Mouse (Mus musculus) heart, embryonic 11.5 days (tissue): ENCODE data around the gene Ttc7b. TPM values are rescaled to one million over a fixed set of nuclear protein-coding genes. Genes with fewer than 3 reads are reported as not detected.
A peak's percentile ranks its signal among the peaks of the same experiment; 100 is the strongest.

Experiments
- ATAC-seq: fragments of 200-750 bp; cut with Nextera tagmentation; replicated peaks from 2 replicates; pipeline ENCODE4 v1.8.0; 2017; ENCODE audit warnings: moderate library complexity; ENCODE audit not compliant: insufficient number of reproducible peaks, low FRiP score, low TSS enrichment
- H3K27ac ChIP-seq: fragments of 300-500 bp; sonication (generic); 2 replicates; pipeline ENCODE4 v1.5.1; 2014; ENCODE audit warnings: mild to moderate bottlenecking, low read depth, low read length
- H3K27me3 ChIP-seq: fragments of 300-500 bp; sonication (generic); 2 replicates; pipeline ENCODE4 v1.6.1; 2014; ENCODE audit warnings: mild to moderate bottlenecking, low read length, mixed read lengths; ENCODE audit not compliant: control insufficient read depth, insufficient read depth
- H3K36me3 ChIP-seq: fragments of 300-500 bp; sonication (generic); 2 replicates; pipeline ENCODE4 v1.6.1; 2014; ENCODE audit warnings: mild to moderate bottlenecking, low read length, moderate library complexity, mixed read lengths; ENCODE audit not compliant: control insufficient read depth, insufficient read depth
- H3K4me1 ChIP-seq: fragments of 300-500 bp; sonication (generic); 2 replicates; pipeline ENCODE4 v1.6.1; 2014; ENCODE audit warnings: low read length; ENCODE audit not compliant: control insufficient read depth, insufficient read depth
- H3K4me2 ChIP-seq: fragments of 300-500 bp; sonication (generic); 2 replicates; pipeline ENCODE4 v1.6.1; 2014; ENCODE audit warnings: mild to moderate bottlenecking, moderate library complexity
- H3K4me3 ChIP-seq: fragments of 300-500 bp; sonication (generic); 2 replicates; pipeline ENCODE4 v1.5.1; 2014; ENCODE audit warnings: low read depth, low read length
- H3K9ac ChIP-seq: fragments of 300-500 bp; sonication (generic); 2 replicates; pipeline ENCODE4 v1.6.1; 2014; ENCODE audit warnings: mild to moderate bottlenecking, low read depth, low read length, moderate library complexity
- H3K9me3 ChIP-seq: fragments of 300-500 bp; sonication (generic); replicated peaks from 2 replicates; pipeline ENCODE4 v1.6.1; 2016; ENCODE audit warnings: low read length; ENCODE audit not compliant: control insufficient read depth
- WGBS: fragments of 180-500 bp; shearing (Covaris S2); extraction: QIAGEN DNeasy Blood & Tissue Kit; methylation state at CpG from one replicate; pipeline ENCODE4 v1.1.7; 2014; ENCODE audit not compliant: insufficient replicate concordance; 5-methylcytosine and 5-hydroxymethylcytosine counted together
- polyA plus RNA-seq: library from polyadenylated mRNA; unstranded; fragments of >200 nt; fragmentation: Nextera tagmentation; extraction: Ambion mirVana; gene quantifications from 2 replicates; pipeline ENCODE4 v1.2.1, GENCODE M21; 2014

Gene Ttc7b
- polyA plus RNA-seq, 1 experiment from 2014 or later, result 11.4 TPM

GRCm38 (mm10) chr12:100325618-100326017 is 195.0 kb downstream of the Ttc7b start:
- ATAC-seq, result no peak
- no peaks in the 10 kb centered on the region for H3K9me3 ChIP-seq
- no peaks in the 10 kb centered on the region for H3K27me3 ChIP-seq
- H3K9ac ChIP-seq, result no peak overlapping the region
- H3K4me3 ChIP-seq, result no peak overlapping the region
- H3K4me2 ChIP-seq, result no peak overlapping the region
- WGBS, result 90% methylated on average over 4 of the region's 4 CpGs
- H3K4me1 ChIP-seq, result no peaks in the 10 kb centered on the region
- H3K27ac ChIP-seq, result no peak overlapping the region
- H3K36me3 ChIP-seq, result peaks cover 3% of the 10 kb centered on the region; the same call in 1 of the 2 replicates

- Histone ChIP-seq H3K4me2 (no peak overlapping the region), H3K4me1 (no peaks in the 10 kb centered on the region), H3K4me3 (no peak overlapping the region), H3K9ac (no peak overlapping the region), H3K27ac (no peak overlapping the region), H3K9me3 (no peaks in the 10 kb centered on the region), H3K36me3 (peaks cover 3% of the 10 kb centered on the region; the same call in 1 of the 2 replicates), H3K27me3 (no peaks in the 10 kb centered on the region)
- no peak for ATAC-seq
- 88% methylated on average over 8 of the region's 8 CpGs for WGBS
Measured at GRCm38 (mm10) chr12:100325212-100325611, 195.4 kb downstream of the Ttc7b start.

GRCm38 (mm10) chr12:100323641-100324040 is 197.0 kb downstream of the Ttc7b start:
- peaks cover 3% of the 10 kb centered on the region; the same call in 1 of the 2 replicates for H3K36me3 ChIP-seq
- H3K4me2 ChIP-seq, result no peak overlapping the region
- H3K27ac ChIP-seq, result no peak overlapping the region
- no peak for ATAC-seq
- no peaks in the 10 kb centered on the region for H3K4me1 ChIP-seq
- 86% methylated on average over 2 of the region's 2 CpGs for WGBS
- no peaks in the 10 kb centered on the region for H3K27me3 ChIP-seq
- H3K9me3 ChIP-seq, result no peaks in the 10 kb centered on the region
- no peak overlapping the region for H3K9ac ChIP-seq
- no peak overlapping the region for H3K4me3 ChIP-seq

- Histone ChIP-seq H3K4me1 (no peaks in the 10 kb centered on the region), H3K27ac (no peak overlapping the region), H3K9ac (no peak overlapping the region), H3K4me3 (no peak overlapping the region), H3K4me2 (no peak overlapping the region), H3K36me3 (peaks cover 3% of the 10 kb centered on the region; the same call in 1 of the 2 replicates), H3K9me3 (no peaks in the 10 kb centered on the region), H3K27me3 (no peaks in the 10 kb centered on the region)
- ATAC-seq, result no peak
- WGBS, result 83% methylated on average over 2 of the region's 2 CpGs
Measured at GRCm38 (mm10) chr12:100322225-100322624, 198.4 kb downstream of the Ttc7b start.

- H3K4me1 ChIP-seq, result no peaks in the 10 kb centered on the region
- H3K9me3 ChIP-seq, result no peaks in the 10 kb centered on the region
- no peak overlapping the region for H3K4me2 ChIP-seq
- WGBS, result 90% methylated on average over 4 of the region's 4 CpGs
- no peaks in the 10 kb centered on the region for H3K27me3 ChIP-seq
- no peak overlapping the region for H3K9ac ChIP-seq
- no peak for ATAC-seq
- H3K27ac ChIP-seq, result no peak overlapping the region
- H3K36me3 ChIP-seq, result peaks cover 3% of the 10 kb centered on the region; the same call in 1 of the 2 replicates
- no peak overlapping the region for H3K4me3 ChIP-seq
Measured at GRCm38 (mm10) chr12:100321545-100321944, 199.1 kb downstream of the Ttc7b start.

GRCm38 (mm10) chr12:100319746-100320145 is 200.9 kb downstream of the Ttc7b start:
- no peak for ATAC-seq
- WGBS, result 79% methylated on average over 4 of the region's 4 CpGs

GRCm38 (mm10) chr12:100317936-100318335 is 202.7 kb downstream of the Ttc7b start:
- 68% methylated on average over 3 of the region's 3 CpGs for whole genome bisulfite sequencing
- no peak overlapping the region for H3K9ac ChIP-seq
- ATAC-seq, result no peak
- no peaks in the 10 kb centered on the region for H3K36me3 ChIP-seq
- H3K27me3 ChIP-seq, result no peaks in the 10 kb centered on the region
- no peak overlapping the region for H3K4me2 ChIP-seq
- H3K27ac ChIP-seq, result no peak overlapping the region
- no peak overlapping the region for H3K4me3 ChIP-seq
- peaks cover 7% of the 10 kb centered on the region; the same call in 1 of the 2 replicates for H3K4me1 ChIP-seq
- H3K9me3 ChIP-seq, result no peaks in the 10 kb centered on the region

More at GRCm38 (mm10) chr12:100319746-100320145, 200.9 kb downstream of the Ttc7b start:
- Histone ChIP-seq H3K4me2 (no peak overlapping the region), H3K9me3 (no peaks in the 10 kb centered on the region), H3K4me1 (peaks cover 7% of the 10 kb centered on the region; the same call in 1 of the 2 replicates), H3K27me3 (no peaks in the 10 kb centered on the region), H3K36me3 (no peaks in the 10 kb centered on the region), H3K27ac (0 out of 2 replicates have a peak overlapping the region, but pooled peaks have one; percentile 6), H3K9ac (no peak overlapping the region), H3K4me3 (no peak overlapping the region)

GRCm38 (mm10) chr12:100316094-100316493 is 204.5 kb downstream of the Ttc7b start:
- Histone ChIP-seq H3K4me1 (peaks cover 7% of the 10 kb centered on the region; the same call in 1 of the 2 replicates), H3K9ac (no peak overlapping the region), H3K27me3 (no peaks in the 10 kb centered on the region), H3K4me2 (no peak overlapping the region), H3K4me3 (no peak overlapping the region), H3K9me3 (no peaks in the 10 kb centered on the region), H3K27ac (no peak overlapping the region), H3K36me3 (no peaks in the 10 kb centered on the region)
- no peak for ATAC-seq
- WGBS, result 80% methylated on average over 9 of the region's 9 CpGs
